Mouse (Mus musculus) cortical plate, adult 2 months (tissue): ENCODE data around the gene Ccm2. TPM values are rescaled to one million over a fixed set of nuclear protein-coding genes. Genes with fewer than 3 reads are reported as not detected.

ENCODE experiments used
- H3K27ac ChIP-seq: fragments of 200-500 bp; 2 replicates; pipeline ENCODE4 v1.5.1; 2012; ENCODE audit warnings: low read length, control low read depth, inconsistent platforms; ENCODE audit not compliant: insufficient read depth
- H3K4me1 ChIP-seq: fragments of 200-500 bp; 2 replicates; pipeline ENCODE4 v1.6.1; 2011; ENCODE audit warnings: low read length; ENCODE audit not compliant: control insufficient read depth, insufficient read depth
- H3K4me3 ChIP-seq: fragments of 200-500 bp; 2 replicates; pipeline ENCODE4 v1.5.1; 2011; ENCODE audit warnings: mild to moderate bottlenecking, low read length, control low read depth; ENCODE audit not compliant: insufficient read depth
- CTCF ChIP-seq: fragments of 200-500 bp; IDR thresholded peaks from 2 replicates; pipeline ENCODE4 v1.5.1; 2011; ENCODE audit warnings: mild to moderate bottlenecking, control low read depth, low read length; ENCODE audit not compliant: insufficient read depth; ENCODE audit errors: extremely low read depth
- POLR2A ChIP-seq: fragments of 200-500 bp; IDR thresholded peaks from 2 replicates; pipeline ENCODE4 v1.6.1; 2011; ENCODE audit warnings: mild to moderate bottlenecking, low read length, control low read depth; ENCODE audit not compliant: insufficient read depth; ENCODE audit errors: extremely low read depth
- polyA plus RNA-seq: library from polyadenylated mRNA; depleted of rRNA; stranded (reverse); fragments of >200 nt; gene quantifications from 2 replicates; pipeline ENCODE4 v1.2.3, GENCODE M21; 2012

Gene Ccm2
- polyA plus RNA-seq, 1 experiment, result 106 TPM

DNA sequence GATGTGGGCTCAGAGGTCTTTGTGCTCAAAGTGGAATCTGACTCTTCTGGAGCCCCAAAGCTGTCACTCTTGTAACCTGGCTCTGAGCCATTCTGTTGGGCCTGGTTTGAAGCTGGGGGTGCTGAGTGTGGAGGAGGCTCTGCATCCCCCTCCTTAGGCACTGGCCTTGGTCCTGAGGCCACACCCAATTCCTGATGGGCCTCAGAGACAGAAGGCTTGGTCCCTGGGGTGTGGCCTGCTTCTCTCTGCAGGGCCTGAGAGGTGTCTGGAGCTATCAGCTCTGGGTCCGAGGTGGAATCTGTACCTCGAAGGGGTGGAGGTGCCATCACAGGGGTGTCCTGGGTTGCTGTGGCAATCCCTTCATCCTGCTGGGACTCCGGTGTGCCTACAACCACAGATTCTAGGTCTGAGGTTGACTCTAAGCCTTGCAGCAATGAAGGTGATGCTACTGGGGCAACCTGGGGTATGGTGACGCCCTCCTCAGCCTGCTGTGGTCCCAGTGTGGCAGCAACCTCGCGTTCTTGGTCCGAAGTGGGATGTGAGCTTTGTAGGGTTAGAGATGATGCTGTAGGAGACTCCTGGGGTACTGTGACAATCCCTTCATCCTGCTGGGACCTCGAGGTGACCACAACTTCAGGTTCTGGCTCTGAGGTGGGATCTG lies 53.7 kb downstream of the Ccm2 start:
- TF ChIP-seq POLR2A (0 out of 2 replicates have a peak, but pooled peaks have one; percentile 7), CTCF (no peak)
- Histone ChIP-seq H3K4me1 (no peaks in the 10 kb centered on the region), H3K27ac (no peak overlapping the region), H3K4me3 (no peak overlapping the region)

DNA sequence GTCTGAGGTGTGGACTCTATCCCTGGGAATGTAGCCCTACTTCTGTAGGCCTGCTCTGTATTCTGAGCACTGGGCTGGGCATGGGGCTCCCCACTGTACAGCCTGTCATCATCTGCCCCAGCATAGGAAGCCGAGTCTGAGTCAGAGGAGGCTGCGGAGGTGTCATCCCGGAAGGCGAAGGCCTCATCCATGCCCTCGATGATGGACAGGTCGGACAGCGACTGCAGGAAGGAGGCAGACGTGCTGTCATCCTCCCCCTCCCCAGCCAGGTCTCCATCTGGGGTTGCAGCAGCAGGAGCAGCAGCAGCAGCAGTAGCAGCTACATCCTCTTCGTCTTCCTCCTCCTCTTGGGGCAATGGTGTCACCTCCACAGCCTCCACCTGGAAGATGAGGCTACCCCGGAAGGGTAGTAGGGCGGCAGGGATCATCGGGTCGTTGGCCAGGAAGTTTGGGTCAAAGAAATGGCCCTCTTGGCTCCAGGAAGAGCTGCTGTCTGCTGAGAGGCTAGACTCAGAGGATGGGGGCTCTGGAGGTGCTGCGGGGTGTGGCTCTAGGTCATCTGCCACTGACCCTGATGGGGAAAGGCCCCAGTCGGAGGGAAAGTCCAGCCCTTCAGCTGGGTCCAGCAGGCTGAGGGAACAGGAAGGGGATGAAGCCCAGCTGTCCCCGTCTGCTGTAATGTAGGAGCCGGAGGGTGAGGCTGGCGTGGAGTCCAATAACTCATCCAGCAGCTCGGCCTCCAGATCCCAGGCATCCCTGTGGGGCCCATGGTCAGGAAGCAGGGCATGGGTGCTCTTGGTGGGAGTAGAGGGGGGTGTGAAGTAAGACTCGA lies 55.2 kb downstream of the Ccm2 start:
- Histone ChIP-seq H3K4me3 (no peak overlapping the region), H3K27ac (no peak overlapping the region), H3K4me1 (no peaks in the 10 kb centered on the region)
- TF ChIP-seq POLR2A, result no peak

DNA sequence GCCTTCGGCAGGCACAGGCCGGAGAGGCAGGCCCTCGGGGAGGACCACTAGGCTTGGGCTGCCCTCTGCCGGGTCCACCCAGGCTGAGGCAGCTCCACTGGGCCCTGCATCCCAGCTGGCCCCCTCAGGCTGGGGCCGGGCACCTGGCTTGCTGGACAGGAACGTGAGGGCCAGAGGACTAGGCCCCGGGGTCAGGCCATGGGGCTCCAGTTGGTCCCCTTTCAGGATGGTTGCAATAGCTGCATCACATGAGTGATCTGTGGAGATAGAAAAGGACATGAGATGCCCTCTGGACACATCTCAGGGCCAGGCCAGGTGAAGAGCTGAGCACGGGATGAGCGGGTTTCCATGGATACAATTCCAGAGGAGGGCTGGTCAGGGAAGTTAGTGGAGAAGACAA lies 56.0 kb downstream of the Ccm2 start:
- TF ChIP-seq POLR2A, result no peak
- no peak for TF ChIP-seq CTCF
- H3K4me3 ChIP-seq, result no peak overlapping the region
- no peaks in the 10 kb centered on the region for H3K4me1 ChIP-seq
- no peak overlapping the region for H3K27ac ChIP-seq

DNA sequence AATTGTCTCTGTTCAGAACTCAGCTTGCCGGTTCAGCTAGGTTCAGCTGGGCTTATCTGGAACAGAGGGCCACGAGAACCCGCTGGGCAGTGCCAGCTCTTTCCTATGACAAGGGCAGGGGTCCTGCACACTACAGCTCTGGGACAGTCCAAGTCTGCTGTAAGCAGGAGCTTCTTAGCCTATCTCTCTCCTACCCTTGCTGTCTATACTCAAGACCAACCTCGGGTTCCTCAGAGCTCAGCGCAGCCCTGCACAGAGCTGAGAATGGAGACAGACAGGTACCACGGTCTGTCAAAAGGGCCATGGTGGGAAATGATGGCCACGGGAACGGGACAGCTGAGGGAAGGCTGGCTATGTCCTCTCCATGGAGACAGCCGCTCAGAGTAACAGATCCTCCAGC lies 56.5 kb downstream of the Ccm2 start:
- TF ChIP-seq POLR2A, result no peak
- no peak for TF ChIP-seq CTCF
- H3K4me3 ChIP-seq, result peak overlapping the region; percentile 86; the same call in 1 of the 2 replicates
- H3K4me1 ChIP-seq, result no peaks in the 10 kb centered on the region
- no peak overlapping the region for H3K27ac ChIP-seq

GRCm38 (mm10) chr11:6603887-6604603 lies 57.4 kb downstream of the Ccm2 start:
- Histone ChIP-seq H3K4me3 (peak overlapping the region; percentile 86), H3K4me1 (no peaks in the 10 kb centered on the region)

GRCm38 (mm10) chr11:6604604-6604936 lies 57.9 kb downstream of the Ccm2 start:
- Histone ChIP-seq H3K4me1 (no peaks in the 10 kb centered on the region), H3K4me3 (peak overlapping the region; percentile 86), H3K27ac (peak overlapping the region; percentile 77)
- TF ChIP-seq CTCF, result no peak
- TF ChIP-seq POLR2A, result no peak

More at GRCm38 (mm10) chr11:6603887-6604603, 57.4 kb downstream of the Ccm2 start:
- H3K27ac ChIP-seq, result peak overlapping the region; percentile 77; the same call in 1 of the 2 replicates
- no peak for TF ChIP-seq CTCF
- peak; percentile 43; the same call in 1 of the 2 replicates for TF ChIP-seq POLR2A

- peak overlapping the region; percentile 77 for H3K27ac ChIP-seq
- no peak for TF ChIP-seq CTCF
- TF ChIP-seq POLR2A, result no peak
- H3K4me3 ChIP-seq, result peak overlapping the region; percentile 86
- no peaks in the 10 kb centered on the region for H3K4me1 ChIP-seq
Measured at GRCm38 (mm10) chr11:6605021-6605481, 58.4 kb downstream of the Ccm2 start.

GRCm38 (mm10) chr11:6605491-6606399 lies 59.1 kb downstream of the Ccm2 start, which contains the start of gene Nacad:
Nacad (minus strand) TSS chr11:6606053.
- no peaks in the 10 kb centered on the region for H3K4me1 ChIP-seq
- TF ChIP-seq POLR2A (peak; percentile 92), CTCF (no peak)
- H3K27ac ChIP-seq, result peak within 1 kb of the TSS; percentile 99
- H3K4me3 ChIP-seq, result peak within 1 kb of the TSS; percentile 86
